Mouse (Mus musculus) liver, adult 2 months (tissue): ENCODE measurements around the gene Blvra.
"Not testable (repeated sequence)": the region's sequence is repeated elsewhere in the genome, so short reads cannot be mapped to it uniquely, and the experiment has no call there.

Experiments
- CTCF ChIP-seq: fragments of 200-500 bp; IDR thresholded peaks from 2 replicates; pipeline ENCODE4 v1.5.1; 2011; ENCODE audit warnings: low read depth, low read length, control low read depth
- POLR2A ChIP-seq: fragments of 200-500 bp; IDR thresholded peaks from 2 replicates; pipeline ENCODE4 v1.6.1; 2011; ENCODE audit warnings: low read length, control low read depth; ENCODE audit not compliant: insufficient read depth; ENCODE audit errors: extremely low read depth

DNA sequence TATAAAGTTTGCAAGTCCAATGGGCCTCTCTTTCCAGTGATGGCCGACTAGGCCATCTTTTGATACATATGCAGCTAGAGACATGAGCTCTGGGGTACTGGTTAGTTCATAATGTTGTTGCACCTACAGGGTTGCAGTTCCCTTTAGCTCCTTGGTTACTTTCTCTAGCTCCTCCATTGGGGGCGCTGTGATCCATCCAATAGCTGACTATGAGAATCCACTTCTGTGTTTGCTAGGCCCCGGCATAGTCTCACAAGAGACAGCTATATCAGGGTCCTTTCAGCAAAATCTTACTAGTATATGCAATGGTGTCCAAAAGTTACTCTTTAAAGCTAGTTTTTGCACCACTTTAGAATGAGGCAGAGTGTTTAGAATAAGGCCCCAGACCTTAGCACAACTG lies 64.8 kb downstream of the Blvra start:
- TF ChIP-seq CTCF, POLR2A: not testable (repeated sequence)
